Comparison of ENCODE assay signal across 7 mouse cellular contexts in genomic region chr13:64161916-64162611, GRCm38 (mm10). TPM values are rescaled to one million over a fixed set of nuclear protein-coding genes. Genes with fewer than 3 reads are reported as not detected.
A peak's percentile ranks its signal among the peaks of the same experiment; 100 is the strongest.
DNase-seq lines count a peak whose midpoint lies in the region; ATAC-seq and TF ChIP-seq lines count a peak whose summit lies in the region.

No protein-coding gene starts in this region.

- peak overlapping the region; percentile 68 for H3K27ac ChIP-seq in liver, adult 2 months (replicated peaks; ENCODE audit: insufficient read depth, low read depth, low read length)
- H3K27ac ChIP-seq in forebrain, embryonic 15.5 days (replicated peaks), result peak overlapping the region; percentile 78
- H3K27ac ChIP-seq in midbrain, embryonic 14.5 days (replicated peaks; ENCODE audit: low read depth, low read length), result peak overlapping the region; percentile 87

- peak; percentile 57; the same call in 1 of the 2 replicates for TF ChIP-seq POLR2A in liver, adult 2 months (IDR thresholded peaks at IDR 0.05; ENCODE audit: extremely low read depth, insufficient read depth, low read length)
- TF ChIP-seq POLR2A in brain, embryonic 14.5 days (IDR thresholded peaks at IDR 0.05; ENCODE audit: borderline replicate concordance, extremely low read depth, insufficient read depth, insufficient read length, poor library complexity, severe bottlenecking), result peak; percentile 84

- peaks cover 8% of the 10 kb centered on the region for H3K4me1 ChIP-seq in liver, adult 2 months (ENCODE audit: control insufficient read depth, insufficient read depth, low read length)
- H3K4me1 ChIP-seq in forebrain, embryonic 15.5 days, result peaks cover 17% of the 10 kb centered on the region
- H3K4me1 ChIP-seq in midbrain, embryonic 14.5 days (ENCODE audit: control insufficient read depth, insufficient read depth, low read length), result peaks cover 10% of the 10 kb centered on the region

- H3K4me3 ChIP-seq in liver, adult 2 months (ENCODE audit: insufficient read depth, low read depth, low read length), result peak overlapping the region; percentile 86
- H3K4me3 ChIP-seq in forebrain, embryonic 15.5 days, result peak overlapping the region; percentile 79
- peak overlapping the region; percentile 79 for H3K4me3 ChIP-seq in midbrain, embryonic 14.5 days (replicated peaks; ENCODE audit: low read depth, low read length)

- no peak for TF ChIP-seq CTCF in liver, adult 2 months (IDR thresholded peaks at IDR 0.05; ENCODE audit: low read depth, low read length)
- no peak for TF ChIP-seq CTCF in brain, embryonic 14.5 days (IDR thresholded peaks at IDR 0.05; ENCODE audit: borderline replicate concordance, extremely low read depth, insufficient read depth, insufficient read length)

- ATAC-seq in forebrain, embryonic 15.5 days (replicated peaks), result peak; percentile 71
- ATAC-seq in midbrain, embryonic 14.5 days (ENCODE audit: low FRiP score, low TSS enrichment), result no peak; the same call in 1 of the 2 replicates

- DNase-seq in liver, adult 2 months (ENCODE audit: extremely low read depth, low read depth, low spot score), result no peak
- DNase-seq in liver, result no peak
- no peak for DNase-seq in brain, embryonic 14.5 days (ENCODE audit: low read depth)
- peak; percentile 26 to 37 for DNase-seq in layer of hippocampus, postnatal 25 days (ENCODE audit: extremely low spot score in 1 of 2, low spot score in 1 of 2)
- DNase-seq in midbrain, embryonic 14.5 days, result no peak
- no peak for DNase-seq in retina, postnatal 1 day

- H3K9ac ChIP-seq in liver, adult 2 months (ENCODE audit: low read depth, low read length), result peak overlapping the region; percentile 92
- H3K9ac ChIP-seq in forebrain, embryonic 15.5 days (replicated peaks), result peak overlapping the region; percentile 74
- peak overlapping the region; percentile 82 for H3K9ac ChIP-seq in midbrain, embryonic 14.5 days (replicated peaks; ENCODE audit: low read length)

- peak overlapping the region; percentile 87 for H3K4me2 ChIP-seq in forebrain, embryonic 15.5 days (replicated peaks)
- peak overlapping the region; percentile 92 for H3K4me2 ChIP-seq in midbrain, embryonic 14.5 days (ENCODE audit: low read length)

- WGBS in liver, adult 2 months, result under 1% methylated on average over 71 of the region's 71 CpGs
- under 1% methylated on average over 56 of the region's 71 CpGs for WGBS in forebrain, embryonic 15.5 days
- WGBS in midbrain, embryonic 14.5 days, result under 1% methylated on average over 67 of the region's 71 CpGs

- no peaks in the 10 kb centered on the region for H3K36me3 ChIP-seq in liver, adult 2 months (ENCODE audit: control insufficient read depth, insufficient read depth, low read length)
- peaks cover 4% of the 10 kb centered on the region; the same call in 1 of the 2 replicates for H3K36me3 ChIP-seq in forebrain, embryonic 15.5 days
- H3K36me3 ChIP-seq in midbrain, embryonic 14.5 days (ENCODE audit: control insufficient read depth, insufficient read depth, low read length), result no peaks in the 10 kb centered on the region

- H3K27me3 ChIP-seq in liver, adult 2 months (ENCODE audit: control insufficient read depth, insufficient read depth, low read length), result no peaks in the 10 kb centered on the region
- H3K27me3 ChIP-seq in forebrain, embryonic 15.5 days, result 0 out of 2 replicates have a peak, but pooled peaks cover 8% of the 10 kb centered on the region
- H3K27me3 ChIP-seq in midbrain, embryonic 14.5 days (ENCODE audit: control insufficient read depth, insufficient read depth, low read length), result 0 out of 2 replicates have a peak, but pooled peaks cover 5% of the 10 kb centered on the region

- no peaks in the 10 kb centered on the region for H3K9me3 ChIP-seq in forebrain, embryonic 15.5 days
- H3K9me3 ChIP-seq in midbrain, embryonic 14.5 days (ENCODE audit: control insufficient read depth, low read length), result peaks cover 5% of the 10 kb centered on the region; the same call in 1 of the 2 replicates

- peaks cover 10% of the 10 kb centered on the region; the same call in 1 of the 2 replicates for H3K79me2 ChIP-seq in liver, adult 2 months (ENCODE audit: control insufficient read depth, insufficient read depth, low read length)

RNA-seq across cellular contexts. Expression of gene Habp4, which starts 0.4 kb away (rescaled TPM):
- 37.7 and 39.4 TPM in 2 replicates for total RNA-seq in liver, adult 2 months (2014; rRNA removed)
- polyA plus RNA-seq in liver, adult 2 months (2012; rRNA removed), result 29.6 and 38.4 TPM in 2 replicates
- polyA plus RNA-seq in brain, embryonic 14.5 days (2012; rRNA removed), result 26.5 and 36.3 TPM in 2 replicates
- polyA plus RNA-seq in forebrain, embryonic 15.5 days (2015; fragmentation: Nextera tagmentation; extraction: Ambion mirVana), result 17.1 and 18.2 TPM in 2 replicates
- 100 to 1,000 TPM; 145 to 153 TPM for total RNA-seq in layer of hippocampus, postnatal 25 days (2021)
- 34.7 and 36.5 TPM in 2 replicates for polyA plus RNA-seq in midbrain, embryonic 14.5 days (2014; fragmentation: Nextera tagmentation; extraction: Ambion mirVana)

RNA-seq across cellular contexts. Expression of gene Zfp367, which starts 9.1 kb away (rescaled TPM):
- 21.8 and 22.8 TPM in 2 replicates for total RNA-seq in liver, adult 2 months (2014; rRNA removed)
- 4.0 and 5.3 TPM in 2 replicates for polyA plus RNA-seq in liver, adult 2 months (2012; rRNA removed)
- 8.5 and 9.3 TPM in 2 replicates for polyA plus RNA-seq in brain, embryonic 14.5 days (2012; rRNA removed)
- polyA plus RNA-seq in forebrain, embryonic 15.5 days (2015; fragmentation: Nextera tagmentation; extraction: Ambion mirVana), result 12.7 and 14.4 TPM in 2 replicates
- 10 to 100 TPM; 12.6 to 15.9 TPM for total RNA-seq in layer of hippocampus, postnatal 25 days (2021)
- 4.2 and 7.2 TPM in 2 replicates for polyA plus RNA-seq in midbrain, embryonic 14.5 days (2014; fragmentation: Nextera tagmentation; extraction: Ambion mirVana)

RNA-seq across cellular contexts. Expression of gene Slc35d2, which starts 32.9 kb away (rescaled TPM):
- 48.8 and 49.7 TPM in 2 replicates for total RNA-seq in liver, adult 2 months (2014; rRNA removed)
- 33.1 and 33.7 TPM in 2 replicates for polyA plus RNA-seq in liver, adult 2 months (2012; rRNA removed)
- polyA plus RNA-seq in brain, embryonic 14.5 days (2012; rRNA removed), result 0.95 and 1.2 TPM in 2 replicates
- polyA plus RNA-seq in forebrain, embryonic 15.5 days (2015; fragmentation: Nextera tagmentation; extraction: Ambion mirVana), result 0.37 and 1.2 TPM in 2 replicates
- 1 to 10 TPM in 1 of 2 experiments, under 1 TPM in 1; 0.69 to 1.0 TPM for total RNA-seq in layer of hippocampus, postnatal 25 days (2021)
- polyA plus RNA-seq in midbrain, embryonic 14.5 days (2014; fragmentation: Nextera tagmentation; extraction: Ambion mirVana), result 1.4 and 1.8 TPM in 2 replicates

Comparison
In these comparisons a context has a peak if more than half of its experiments do, and no peak if none do; other contexts are left out.
1. DNase-seq: peak in layer of hippocampus, postnatal 25 days (2 of 2); none in liver, adult 2 months (single experiment), liver (single experiment), brain, embryonic 14.5 days (single experiment), midbrain, embryonic 14.5 days (single experiment) and retina, postnatal 1 day (single experiment).
2. RNA of gene Slc35d2, which starts 32.9 kb away (polyA plus RNA-seq): 33.1 to 33.7 TPM in liver, adult 2 months; 1.4 to 1.8 TPM in midbrain, embryonic 14.5 days, 0.95 to 1.2 TPM in brain, embryonic 14.5 days and 0.37 to 1.2 TPM in forebrain, embryonic 15.5 days; every median in the first group is over 10 times any median in the second.
3. Peak in every context shown above with its lines, with median percentiles within 50 percentile points of each other: H3K27ac ChIP-seq, H3K4me3 ChIP-seq and H3K9ac ChIP-seq.